Mouse (Mus musculus) erythroblast, embryonic 14.5 days (primary cell): ENCODE measurements around the gene AI413582. TPM values are rescaled to one million over a fixed set of nuclear protein-coding genes. Genes with fewer than 3 reads are reported as not detected.

Experiments
- H3K27me3 ChIP-seq: 2 replicates; pipeline ENCODE4 v1.6.1; 2012; ENCODE audit warnings: inconsistent platforms; ENCODE audit not compliant: control insufficient read depth
- H3K36me3 ChIP-seq: 2 replicates; pipeline ENCODE4 v1.6.1; 2012; ENCODE audit warnings: mild to moderate bottlenecking, inconsistent platforms; ENCODE audit not compliant: control insufficient read depth
- H3K4me1 ChIP-seq: 2 replicates; pipeline ENCODE4 v1.6.1; 2012; ENCODE audit warnings: inconsistent platforms; ENCODE audit not compliant: control insufficient read depth
- H3K4me3 ChIP-seq: replicated peaks from 2 replicates; pipeline ENCODE3; 2012; ENCODE audit warnings: moderate library complexity, mild to moderate bottlenecking, inconsistent platforms
- H3K9me3 ChIP-seq: 2 replicates; pipeline ENCODE4 v1.6.1; 2012; ENCODE audit warnings: low read length, inconsistent platforms, mixed read lengths; ENCODE audit not compliant: control insufficient read depth
- GATA1 ChIP-seq: IDR thresholded peaks from 2 replicates; pipeline ENCODE4 v1.6.1; 2012; ENCODE audit warnings: low read length, inconsistent platforms, mixed read lengths
- TAL1 ChIP-seq: IDR thresholded peaks from 3 replicates; pipeline ENCODE4 v1.6.1; 2012; ENCODE audit warnings: low read length, inconsistent platforms, mixed read lengths
- polyA plus RNA-seq: library from polyadenylated mRNA; stranded (reverse); fragments of >175 nt; gene quantifications from 2 replicates; pipeline ENCODE4 v1.2.3, GENCODE M21; 2012

The AI413582 gene
- polyA plus RNA-seq, 1 experiment = 3.7 TPM

DNA sequence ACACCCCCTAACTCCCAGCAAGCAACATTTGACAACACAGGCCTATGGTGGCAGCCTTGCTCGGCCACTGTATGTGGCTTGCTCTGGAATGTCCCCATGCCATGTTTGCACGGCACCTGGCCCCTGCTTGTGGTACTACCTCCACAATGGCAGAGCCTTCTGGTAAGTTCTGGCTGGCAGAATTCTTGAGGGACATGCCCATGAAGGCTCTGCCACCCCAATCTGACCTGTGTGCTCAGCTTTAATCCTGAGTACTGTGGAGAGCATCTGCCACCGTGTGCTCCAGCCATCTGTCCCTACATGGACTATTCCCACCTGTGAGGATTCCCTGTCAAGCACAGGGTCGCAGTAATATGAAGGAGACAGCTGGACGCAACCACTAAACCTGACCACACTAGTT, 35.3 kb upstream of the AI413582 start:
- Histone ChIP-seq H3K27me3 (no peaks in the 10 kb centered on the region), H3K36me3 (peaks cover 14% of the 10 kb centered on the region), H3K9me3 (no peaks in the 10 kb centered on the region), H3K4me3 (no peak overlapping the region), H3K4me1 (peaks cover 27% of the 10 kb centered on the region)
- no peak for TF ChIP-seq TAL1
- no peak for TF ChIP-seq GATA1

GRCm38 (mm10) chr17:27600286-27600685, 34.7 kb upstream of the AI413582 start:
- H3K27me3 ChIP-seq = no peaks in the 10 kb centered on the region
- no peak overlapping the region for H3K4me3 ChIP-seq
- TF ChIP-seq TAL1 (no peak), GATA1 (no peak)
- peaks cover 19% of the 10 kb centered on the region for H3K36me3 ChIP-seq
- peaks cover 26% of the 10 kb centered on the region for H3K4me1 ChIP-seq
- no peaks in the 10 kb centered on the region for H3K9me3 ChIP-seq

DNA sequence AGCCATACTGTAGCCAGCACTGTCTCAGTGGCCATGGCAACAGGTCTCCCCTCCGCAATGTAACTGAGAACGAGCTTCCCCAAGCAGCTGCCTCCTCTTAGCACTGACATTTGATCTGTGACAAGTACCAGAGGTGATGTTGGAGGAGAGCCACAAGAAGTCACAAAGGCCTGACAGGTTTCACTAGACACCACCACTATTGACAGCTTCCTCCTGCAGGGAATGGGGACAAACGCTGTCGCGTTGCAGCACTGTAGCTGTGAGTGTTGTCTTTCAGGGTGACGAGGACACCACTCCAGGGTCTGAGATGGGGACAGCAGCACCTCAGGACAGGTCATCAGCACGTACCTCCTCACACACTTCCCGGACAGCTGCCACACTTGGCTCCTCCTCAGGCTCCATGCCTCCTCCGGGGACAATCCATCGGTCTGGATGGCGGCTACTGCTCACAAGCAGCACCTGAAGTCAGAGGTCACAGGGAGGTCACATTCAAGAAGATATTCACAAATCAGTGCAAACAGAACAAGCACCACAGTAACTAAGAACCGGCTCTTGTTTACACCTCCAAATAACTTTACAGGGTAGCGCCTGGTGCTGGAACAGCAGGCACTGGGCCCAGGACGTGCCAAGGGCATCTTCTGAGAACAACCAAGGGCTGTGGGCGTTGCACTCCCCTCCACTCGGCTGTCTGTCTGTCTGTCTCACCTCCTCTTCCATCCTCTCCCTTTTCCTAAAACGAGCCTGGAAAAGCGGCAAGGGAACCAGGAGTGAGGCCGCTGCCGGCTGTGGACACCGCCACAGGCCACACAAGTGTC, 31.0 kb upstream of the AI413582 start:
- Histone ChIP-seq H3K4me1 (peaks cover 2% of the 10 kb centered on the region; the same call in 1 of the 2 replicates), H3K36me3 (peaks cover 42% of the 10 kb centered on the region), H3K9me3 (no peaks in the 10 kb centered on the region), H3K27me3 (no peaks in the 10 kb centered on the region), H3K4me3 (no peak overlapping the region)
- no peak for TF ChIP-seq TAL1
- no peak for TF ChIP-seq GATA1

DNA sequence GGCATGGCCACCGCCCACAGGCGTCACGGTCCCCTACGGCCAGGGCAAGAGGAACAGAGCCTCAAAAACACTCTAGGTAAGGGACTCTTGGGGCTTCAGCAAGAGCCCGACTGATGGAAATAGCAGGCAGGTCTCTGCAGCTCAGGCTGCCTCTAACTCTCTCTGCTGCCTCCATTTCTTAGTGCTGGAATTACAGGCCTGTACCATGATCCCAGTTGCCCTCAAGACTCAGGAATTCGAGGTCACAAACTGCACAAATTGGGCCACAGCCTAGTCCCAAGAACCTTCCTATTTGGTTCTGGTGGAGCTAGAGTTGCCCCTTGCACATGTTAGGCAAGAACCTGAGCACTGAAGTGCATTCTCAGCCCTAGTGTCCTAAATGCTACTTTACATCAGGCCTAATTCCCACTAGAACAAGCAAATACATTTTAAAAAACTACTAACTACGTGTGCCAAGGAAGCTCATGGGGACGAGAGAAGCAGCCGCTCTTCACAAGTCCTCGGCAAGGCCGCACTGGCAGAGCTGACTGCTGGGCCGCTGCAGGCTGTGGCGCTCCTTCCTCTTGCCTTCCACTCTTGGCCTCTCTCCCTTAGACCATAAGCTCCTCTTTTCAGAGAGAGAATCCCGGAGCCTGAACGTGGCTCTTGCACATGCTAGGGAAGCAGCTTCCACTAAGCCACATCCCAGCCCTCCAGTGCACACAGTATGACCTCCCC, 30.3 kb upstream of the AI413582 start:
- no peaks in the 10 kb centered on the region; the same call in 1 of the 2 replicates for H3K4me1 ChIP-seq
- no peak overlapping the region for H3K4me3 ChIP-seq
- TF ChIP-seq TAL1 (no peak), GATA1 (no peak)
- no peaks in the 10 kb centered on the region for H3K9me3 ChIP-seq
- peaks cover 47% of the 10 kb centered on the region for H3K36me3 ChIP-seq
- H3K27me3 ChIP-seq = no peaks in the 10 kb centered on the region

DNA sequence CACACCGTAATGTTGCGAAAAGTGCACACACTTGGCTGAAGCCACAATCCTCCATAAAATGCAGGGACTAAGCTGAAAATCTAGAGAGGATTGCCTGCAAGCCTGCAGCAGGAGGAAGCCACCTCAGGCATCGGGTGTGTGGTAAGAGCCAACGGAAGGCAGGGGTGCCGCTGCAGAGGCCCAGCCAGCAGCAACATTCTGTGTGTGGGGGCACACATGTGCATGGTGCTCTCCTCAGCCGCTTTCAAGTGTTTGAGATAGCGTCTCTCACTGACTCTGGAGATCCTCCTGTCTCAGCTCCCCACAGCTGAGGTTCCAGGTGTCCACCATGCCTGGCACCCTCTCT, 27.0 kb upstream of the AI413582 start:
- Histone ChIP-seq H3K4me1 (peaks cover 4% of the 10 kb centered on the region), H3K36me3 (peaks cover 63% of the 10 kb centered on the region), H3K27me3 (no peaks in the 10 kb centered on the region), H3K9me3 (no peaks in the 10 kb centered on the region), H3K4me3 (no peak overlapping the region)
- TF ChIP-seq TAL1 = no peak
- TF ChIP-seq GATA1 = no peak

DNA sequence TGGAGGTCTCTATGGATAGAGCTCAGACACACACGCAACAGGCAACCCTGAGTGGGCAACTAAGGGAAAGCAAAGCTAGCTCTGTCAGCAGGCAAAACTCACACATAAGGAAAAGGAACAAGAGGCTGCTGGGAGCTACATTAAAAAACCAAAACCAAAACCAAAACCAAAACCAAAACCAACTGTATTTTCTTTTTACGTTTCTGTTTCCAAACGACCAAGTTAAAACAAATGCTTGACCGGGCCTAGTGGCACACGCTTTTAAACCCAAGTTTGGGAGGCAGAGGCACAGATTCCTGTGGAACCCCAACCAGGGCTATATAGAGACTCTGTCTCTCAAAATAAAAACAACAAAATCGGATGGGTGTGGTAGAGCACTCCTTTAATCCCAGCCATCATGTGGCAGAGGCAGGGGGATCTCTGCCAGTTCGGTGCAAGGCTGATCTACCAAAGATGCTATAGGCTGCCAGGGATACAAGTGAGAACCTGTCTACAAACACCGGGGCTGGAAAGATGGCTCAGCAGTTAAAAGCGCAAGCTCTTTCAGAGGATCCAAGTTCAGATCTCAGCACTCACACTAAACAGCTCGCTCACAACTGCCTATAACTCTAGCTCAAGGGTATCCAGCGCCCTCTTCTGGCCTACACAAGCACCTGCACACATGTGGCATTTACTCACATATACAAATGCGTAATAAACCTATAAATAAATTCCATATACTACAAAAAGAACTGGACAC, 26.4 kb upstream of the AI413582 start:
- H3K4me3 ChIP-seq = no peak overlapping the region
- TF ChIP-seq TAL1 = no peak
- TF ChIP-seq GATA1 = no peak
- no peaks in the 10 kb centered on the region for H3K27me3 ChIP-seq
- peaks cover 4% of the 10 kb centered on the region for H3K4me1 ChIP-seq
- H3K36me3 ChIP-seq = peaks cover 64% of the 10 kb centered on the region
- no peaks in the 10 kb centered on the region for H3K9me3 ChIP-seq

GRCm38 (mm10) chr17:27588231-27588630, 22.7 kb upstream of the AI413582 start:
- Histone ChIP-seq H3K36me3 (peaks cover 44% of the 10 kb centered on the region), H3K4me1 (peaks cover 12% of the 10 kb centered on the region), H3K4me3 (no peak overlapping the region)

DNA sequence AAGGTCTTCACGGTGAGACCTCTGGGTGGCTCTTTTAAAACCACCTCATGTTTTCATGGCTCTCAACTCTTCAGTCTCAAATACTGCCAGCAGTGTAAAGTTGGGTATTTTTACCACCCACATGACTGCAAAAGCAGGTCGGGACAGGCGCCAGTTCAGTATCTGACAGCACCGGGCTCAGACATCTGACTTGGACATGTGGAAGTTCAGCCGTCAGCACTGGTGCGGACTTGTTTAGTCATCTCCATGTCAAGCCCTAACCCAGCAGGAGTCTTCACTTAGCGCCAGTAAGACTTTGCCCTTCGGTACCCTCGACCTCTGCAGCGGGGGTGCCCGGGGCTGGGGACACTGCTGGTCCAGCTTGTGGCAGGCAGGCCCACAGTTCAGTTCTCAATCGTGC, 21.7 kb upstream of the AI413582 start:
- H3K4me3 ChIP-seq = no peak overlapping the region
- TF ChIP-seq TAL1 (no peak), GATA1 (no peak)
- peaks cover 22% of the 10 kb centered on the region for H3K4me1 ChIP-seq
- no peaks in the 10 kb centered on the region for H3K27me3 ChIP-seq
- peaks cover 43% of the 10 kb centered on the region for H3K36me3 ChIP-seq
- no peaks in the 10 kb centered on the region for H3K9me3 ChIP-seq

More at GRCm38 (mm10) chr17:27588231-27588630, 22.7 kb upstream of the AI413582 start:
- Histone ChIP-seq H3K27me3 (no peaks in the 10 kb centered on the region), H3K9me3 (no peaks in the 10 kb centered on the region)
- TF ChIP-seq TAL1 (no peak), GATA1 (no peak)

DNA sequence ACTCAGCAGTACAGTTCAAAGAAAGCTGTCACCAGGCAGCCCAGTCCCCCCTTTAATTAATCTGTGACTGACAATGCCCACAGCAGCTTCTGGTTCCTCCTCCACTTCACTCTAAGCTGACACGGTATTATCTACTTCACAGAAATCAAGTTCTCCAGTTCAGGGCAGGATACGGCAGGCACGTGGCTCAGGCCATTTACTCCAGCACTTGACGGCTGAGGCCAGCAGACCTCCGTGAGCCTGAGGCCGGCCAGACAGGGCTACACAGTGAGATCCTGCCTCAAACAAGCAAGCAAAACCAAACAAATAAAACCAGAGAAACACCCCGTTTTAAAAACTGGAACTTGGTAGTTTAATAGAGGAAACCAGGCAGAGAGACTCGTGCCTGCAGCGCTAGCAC, 21.1 kb upstream of the AI413582 start:
- no peak for TF ChIP-seq GATA1
- no peak for TF ChIP-seq TAL1
- Histone ChIP-seq H3K36me3 (peaks cover 46% of the 10 kb centered on the region), H3K4me1 (peaks cover 28% of the 10 kb centered on the region), H3K4me3 (no peak overlapping the region), H3K9me3 (no peaks in the 10 kb centered on the region), H3K27me3 (no peaks in the 10 kb centered on the region)
